Mouse (Mus musculus): ENCODE data around the gene Prf1.

- no peak for TF ChIP-seq ZNF384 (IDR thresholded peaks at IDR 0.05; ENCODE audit: low read depth, low read length)
- no peak for TF ChIP-seq ZC3H11A (IDR thresholded peaks at IDR 0.05; ENCODE audit: borderline replicate concordance, low read depth, low read length)
- TF ChIP-seq HCFC1 (IDR thresholded peaks at IDR 0.05; ENCODE audit: borderline replicate concordance, insufficient read depth, low read length) = no peak
Observed at GRCm38 (mm10) chr10:61267378-61267777, 30.3 kb upstream of the Prf1 start.
